Mouse (Mus musculus): ENCODE results near the gene Fam234b.

DNA sequence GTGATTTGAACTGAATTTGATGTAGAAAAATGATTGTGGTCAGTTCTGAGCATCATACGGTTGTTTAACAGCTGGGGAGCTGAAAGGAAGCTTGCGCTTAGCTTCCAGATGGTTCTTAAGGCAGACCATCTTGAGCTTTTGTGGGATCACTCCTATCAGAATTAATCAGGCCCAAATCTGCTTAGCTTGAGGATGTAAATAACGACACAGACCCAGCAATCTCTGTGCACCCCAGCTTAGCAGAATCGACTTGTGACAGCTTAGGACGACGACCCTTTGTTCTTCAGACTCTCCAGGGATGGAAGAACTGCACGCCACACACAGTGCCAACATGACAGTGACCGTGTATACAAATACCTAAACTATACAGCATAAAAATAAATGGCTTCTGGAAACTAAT is 47.8 kb downstream of the Fam234b start:
- TF ChIP-seq CTCF (IDR thresholded peaks at IDR 0.05; ENCODE audit: low read depth, low read length) (no peak), GATA1 (IDR thresholded peaks at IDR 0.05; ENCODE audit: borderline replicate concordance, low read length) (no peak), TAL1 (conservative IDR thresholded peaks at IDR 0.05; ENCODE audit: low read depth, low read length) (no peak), POLR2AphosphoS5 (IDR thresholded peaks at IDR 0.05; ENCODE audit: insufficient replicate concordance, low read depth, low read length) (no peak)

Data from G1E (cell line).